Mouse (Mus musculus) gastrocnemius, postnatal 10 days (tissue): Measurements from ENCODE around the gene Olfr742. TPM values are rescaled to one million over a fixed set of nuclear protein-coding genes. Genes with fewer than 3 reads are reported as not detected.

Experiments used
- DNase-seq: peaks from one replicate; pipeline ENCODE4 v3.0.0; 2021; ENCODE audit warnings: mixed read lengths
- long read RNA-seq, 2 experiments: library from polyadenylated mRNA; stranded (forward); transcript quantifications; one replicate each; pipeline ENCODE4 v2.0.0; 2021
- total RNA-seq, 2 experiments: library from RNA; stranded (reverse); gene quantifications; 2 replicates each; pipeline ENCODE4 v1.2.3; 2021

Olfr742 gene
- total RNA-seq, result not detected
- long read RNA-seq, experiment 1, result 0 reads
- long read RNA-seq, experiment 2, result 0 reads

- no peak for DNase-seq
Observed at GRCm38 (mm10) chr14:50503300-50503699, at the start of gene Olfr742. TSS of gene Olfr742 (plus strand) at chr14:50503600.

GRCm38 (mm10) chr14:50472438-50472837 is 31.0 kb upstream of the Olfr742 start, which contains the start of gene Olfr741:
TSS of gene Olfr741 (plus strand) at chr14:50472738.
- no peak for DNase-seq

GRCm38 (mm10) chr14:50478406-50478805 is 25.0 kb upstream of the Olfr742 start:
- DNase-seq, result no peak

GRCm38 (mm10) chr14:50521539-50521938 is 18.1 kb downstream of the Olfr742 start, which contains the start of gene Olfr743:
TSS of gene Olfr743 (plus strand) at chr14:50521839.
- no peak for DNase-seq

GRCm38 (mm10) chr14:50552734-50553133 is 49.3 kb downstream of the Olfr742 start:
- no peak for DNase-seq

Other genes with a start within 250 kb of the Olfr742 start
- gene Olfr732, start 219.4 kb upstream of the Olfr742 start, total RNA-seq, result not detected
- gene Olfr733, start 202.1 kb upstream of the Olfr742 start, total RNA-seq, result not detected
- not detected for gene Olfr734, start 176.8 kb upstream of the Olfr742 start, total RNA-seq
- not detected for gene Olfr735, start 154.7 kb upstream of the Olfr742 start, total RNA-seq
- not detected for gene Tlr11, start 145.7 kb upstream of the Olfr742 start, total RNA-seq
- gene Olfr736, start 122.4 kb upstream of the Olfr742 start, total RNA-seq, result not detected
- not detected for gene Olfr738, start 96.0 kb upstream of the Olfr742 start, total RNA-seq
- gene Olfr739, start 85.0 kb upstream of the Olfr742 start, total RNA-seq, result not detected
- not detected for gene Olfr740, start 58.1 kb upstream of the Olfr742 start, total RNA-seq
- not detected for gene Olfr741, start 30.9 kb upstream of the Olfr742 start, total RNA-seq
- not detected for gene Olfr743, start 18.2 kb downstream of the Olfr742 start, total RNA-seq
- gene Olfr744, start 111.3 kb downstream of the Olfr742 start, total RNA-seq, result not detected
- gene Olfr745, start 135.8 kb downstream of the Olfr742 start, total RNA-seq, result not detected
- not detected for gene Olfr746, start 143.5 kb downstream of the Olfr742 start, total RNA-seq
- gene Olfr747, start 189.6 kb downstream of the Olfr742 start, total RNA-seq, result not detected
- gene Olfr748, start 203.8 kb downstream of the Olfr742 start, total RNA-seq, result not detected
- gene Olfr749, start 241.5 kb downstream of the Olfr742 start, total RNA-seq, result not detected